Mouse (Mus musculus) bone marrow macrophage, adult 2 months (primary cell): ENCODE results near the gene S100a7a. TPM values are rescaled to one million over a fixed set of nuclear protein-coding genes. Genes with fewer than 3 reads are reported as not detected.

Experiments
- H3K27ac ChIP-seq: 2 replicates; pipeline ENCODE4 v1.5.1; 2012; ENCODE audit warnings: low read depth, low read length; ENCODE audit not compliant: insufficient read depth
- H3K4me1 ChIP-seq: 2 replicates; pipeline ENCODE4 v1.6.1; 2012; ENCODE audit warnings: low read length; ENCODE audit not compliant: control insufficient read depth, insufficient read depth
- H3K4me3 ChIP-seq: 2 replicates; pipeline ENCODE4 v1.5.1; 2012; ENCODE audit warnings: mild to moderate bottlenecking, low read length, moderate library complexity; ENCODE audit not compliant: insufficient read depth
- CTCF ChIP-seq: IDR thresholded peaks from 2 replicates; pipeline ENCODE4 v1.5.1; 2012; ENCODE audit warnings: low read depth, mild to moderate bottlenecking, low read length, moderate library complexity
- POLR2A ChIP-seq: IDR thresholded peaks from 2 replicates; pipeline ENCODE4 v1.6.1; 2012; ENCODE audit warnings: mild to moderate bottlenecking, low read depth, low read length, borderline replicate concordance
- polyA plus RNA-seq: library from polyadenylated mRNA; stranded (reverse); fragments of >200 nt; gene quantifications from 2 replicates; pipeline ENCODE4 v1.2.4, GENCODE M21; 2012; ENCODE audit not compliant: missing spikeins, insufficient read depth, insufficient read length

The S100a7a gene
- polyA plus RNA-seq, 1 experiment = not detected

GRCm38 (mm10) chr3:90683929-90684328 lies 30.1 kb downstream of the S100a7a start:
- peaks cover under 1% of the 10 kb centered on the region; the same call in 1 of the 2 replicates for H3K4me1 ChIP-seq
- no peak for TF ChIP-seq POLR2A
- TF ChIP-seq CTCF = no peak
- no peak overlapping the region for H3K27ac ChIP-seq
- H3K4me3 ChIP-seq = no peak overlapping the region

GRCm38 (mm10) chr3:90686835-90687234 lies 33.0 kb downstream of the S100a7a start:
- TF ChIP-seq POLR2A (no peak), CTCF (no peak)
- Histone ChIP-seq H3K27ac (no peak overlapping the region), H3K4me3 (no peak overlapping the region), H3K4me1 (no peaks in the 10 kb centered on the region)

- no peak for TF ChIP-seq POLR2A
- TF ChIP-seq CTCF = no peak
- Histone ChIP-seq H3K27ac (no peak overlapping the region), H3K4me1 (no peaks in the 10 kb centered on the region), H3K4me3 (no peak overlapping the region)
Measured at GRCm38 (mm10) chr3:90693496-90693895, 39.7 kb downstream of the S100a7a start.

GRCm38 (mm10) chr3:90695613-90696012 lies 41.8 kb downstream of the S100a7a start, which contains the start of gene S100a9:
S100a9 (minus strand) TSS chr3:90695721.
- TF ChIP-seq POLR2A (no peak), CTCF (no peak)

GRCm38 (mm10) chr3:90702244-90702643 lies 48.4 kb downstream of the S100a7a start:
- Histone ChIP-seq H3K4me1 (no peaks in the 10 kb centered on the region), H3K4me3 (no peak overlapping the region), H3K27ac (no peak overlapping the region)
- no peak for TF ChIP-seq POLR2A
- no peak for TF ChIP-seq CTCF

More at GRCm38 (mm10) chr3:90695613-90696012, 41.8 kb downstream of the S100a7a start, which contains the start of gene S100a9:
- no peak within 1 kb of the TSS for H3K4me3 ChIP-seq
- H3K4me1 ChIP-seq = no peaks in the 10 kb centered on the region
- H3K27ac ChIP-seq = no peak within 1 kb of the TSS

Other genes starting within 250 kb of the S100a7a start
- gene Ints3, start 220.4 kb upstream of the S100a7a start, polyA plus RNA-seq = 18.9 and 20.4 TPM in 2 replicates
- gene Npr1, start 188.2 kb upstream of the S100a7a start, polyA plus RNA-seq = 0.17 and 0.89 TPM in 2 replicates
- gene Ilf2, start 177.9 kb upstream of the S100a7a start, polyA plus RNA-seq = 29.3 and 29.8 TPM in 2 replicates
- gene Snapin, start 163.0 kb upstream of the S100a7a start, polyA plus RNA-seq = 96.6 and 101 TPM in 2 replicates
- gene Chtop, start 144.5 kb upstream of the S100a7a start, polyA plus RNA-seq = 56.9 and 59.9 TPM in 2 replicates
- 228 and 247 TPM in 2 replicates for gene S100a1, start 139.6 kb upstream of the S100a7a start, polyA plus RNA-seq
- gene S100a13, start 139.6 kb upstream of the S100a7a start, polyA plus RNA-seq = 120 and 139 TPM in 2 replicates
- gene S100a14, start 127.2 kb upstream of the S100a7a start, polyA plus RNA-seq = 0.40 TPM in 1 of 2 replicates, not detected in the other
- 0.50 TPM in 1 of 2 replicates, not detected in the other for gene S100a16, start 116.8 kb upstream of the S100a7a start, polyA plus RNA-seq
- not detected in 2 replicates for gene S100a3, start 93.4 kb upstream of the S100a7a start, polyA plus RNA-seq
- not detected in 2 replicates for gene S100a2, start 63.8 kb upstream of the S100a7a start, polyA plus RNA-seq
- not detected in 2 replicates for gene Gm42674, start 52.1 kb upstream of the S100a7a start, polyA plus RNA-seq
- gene S100a4, start 50.2 kb upstream of the S100a7a start, polyA plus RNA-seq = 2,861 and 3,059 TPM in 2 replicates
- not detected in 2 replicates for gene S100a5, start 45.5 kb upstream of the S100a7a start, polyA plus RNA-seq
- 1,285 and 1,346 TPM in 2 replicates for gene S100a6, start 41.1 kb upstream of the S100a7a start, polyA plus RNA-seq
- 16.7 and 16.9 TPM in 2 replicates for gene S100a8, start 15.0 kb downstream of the S100a7a start, polyA plus RNA-seq
- gene S100a9, start 41.7 kb downstream of the S100a7a start, polyA plus RNA-seq = 23.9 and 24.5 TPM in 2 replicates
- gene Pglyrp4, start 72.9 kb downstream of the S100a7a start, polyA plus RNA-seq = not detected in 2 replicates
- gene Gm5849, start 123.9 kb downstream of the S100a7a start, polyA plus RNA-seq = not detected in 2 replicates